Mouse (Mus musculus) ES-E14 (cell line): ENCODE measurements around the gene Dcbld2.

Experiments used
- HCFC1 ChIP-seq: IDR thresholded peaks from 2 replicates; pipeline ENCODE4 v1.6.1; 2012; ENCODE audit warnings: low read length, inconsistent platforms, borderline replicate concordance; ENCODE audit not compliant: insufficient read depth
- MAFK ChIP-seq: IDR thresholded peaks from 2 replicates; pipeline ENCODE4 v1.6.1; 2014; ENCODE audit warnings: mild to moderate bottlenecking, low read depth, low read length, inconsistent platforms; ENCODE audit not compliant: insufficient read depth
- ZC3H11A ChIP-seq: IDR thresholded peaks from 2 replicates; pipeline ENCODE4 v1.6.1; 2012; ENCODE audit warnings: low read depth, mild to moderate bottlenecking, inconsistent platforms, low read length, borderline replicate concordance
- ZNF384 ChIP-seq: IDR thresholded peaks from 2 replicates; pipeline ENCODE4 v1.6.1; 2012; ENCODE audit warnings: low read depth, low read length, inconsistent platforms

DNA sequence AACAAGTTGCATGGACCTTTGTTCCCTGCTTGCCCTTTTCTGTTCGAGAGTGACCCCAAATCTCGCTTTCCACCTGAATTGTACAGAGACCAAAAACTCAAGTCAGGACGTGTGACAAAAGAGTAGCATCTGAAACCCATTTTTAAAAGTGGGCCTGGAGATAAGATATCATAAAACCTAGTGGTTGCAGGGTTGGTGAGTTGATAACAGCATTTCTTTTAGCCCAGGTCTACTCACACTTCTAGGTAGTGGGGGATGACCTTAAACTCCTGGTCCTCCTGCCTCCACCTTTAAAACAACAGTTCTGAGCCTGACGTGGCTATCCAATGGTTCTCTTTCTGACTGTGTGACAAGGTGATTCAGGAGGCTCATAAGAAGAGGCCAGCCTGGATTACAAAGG lies 62.6 kb downstream of the Dcbld2 start:
- TF ChIP-seq MAFK (no peak), ZNF384 (no peak), ZC3H11A (no peak), HCFC1 (no peak)
